ENCODE assay signal across 8 mouse cellular contexts in the genomic region with DNA sequence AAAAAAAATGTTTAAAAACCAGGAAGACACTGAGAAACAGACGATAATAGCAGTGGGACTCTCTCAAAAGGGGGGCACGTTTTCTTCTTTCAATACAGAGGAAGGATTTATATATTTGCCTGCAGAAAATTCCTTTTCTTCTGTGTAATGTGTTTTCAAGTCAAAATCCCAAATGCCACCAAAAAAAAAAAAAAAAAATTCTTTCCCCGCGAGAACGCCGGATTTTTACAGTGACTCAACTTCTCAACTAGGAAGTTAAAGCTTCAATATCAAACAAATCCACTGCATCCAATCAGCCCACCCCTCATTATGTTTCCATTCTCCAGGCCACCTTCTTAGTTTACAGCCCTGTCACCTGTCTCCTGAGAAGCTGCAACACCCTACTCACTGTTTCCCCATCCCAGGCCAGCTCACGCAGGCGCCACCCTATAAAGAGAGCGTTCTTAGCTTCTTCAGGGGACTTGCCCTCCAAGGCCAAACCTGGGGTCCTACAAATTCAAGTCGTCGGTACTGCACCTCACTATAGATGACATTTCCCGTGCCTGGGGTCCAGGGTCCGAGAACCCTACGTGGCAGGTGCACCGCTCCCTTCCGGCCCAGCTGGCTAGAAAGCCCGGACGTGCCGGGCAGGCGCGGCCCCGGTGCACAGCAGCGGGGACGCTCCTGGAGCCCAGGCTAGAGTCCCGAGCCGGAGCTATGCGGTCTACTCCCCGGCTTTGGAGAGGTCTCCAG. TPM values are rescaled to one million over a fixed set of nuclear protein-coding genes. Genes with fewer than 3 reads are reported as not detected.
DNase-seq lines count a peak whose midpoint lies in the region; ATAC-seq and TF ChIP-seq lines count a peak whose summit lies in the region.

No protein-coding gene starts in this region.

- no peaks in the 10 kb centered on the region for H3K36me3 ChIP-seq in heart, embryonic 15.5 days
- peaks cover 34% of the 10 kb centered on the region for H3K36me3 ChIP-seq in G1E (replicated peaks)
- peaks cover 16% of the 10 kb centered on the region for H3K36me3 ChIP-seq in megakaryocyte, embryonic 14.5 days (replicated peaks; ENCODE audit: low read length)

- TF ChIP-seq CTCF in G1E (IDR thresholded peaks at IDR 0.05; ENCODE audit: low read depth, low read length) = no peak

- peaks cover 23% of the 10 kb centered on the region for H3K4me1 ChIP-seq in heart, embryonic 15.5 days (replicated peaks)
- peaks cover 31% of the 10 kb centered on the region for H3K4me1 ChIP-seq in G1E (ENCODE audit: insufficient read depth, low read depth, low read length)
- H3K4me1 ChIP-seq in megakaryocyte, embryonic 14.5 days = peaks cover 24% of the 10 kb centered on the region

- H3K9ac ChIP-seq in heart, embryonic 15.5 days = peak overlapping the region; percentile 79

- 8% methylated on average over 28 of the region's 28 CpGs for WGBS in heart, embryonic 15.5 days

- no peaks in the 10 kb centered on the region for H3K9me3 ChIP-seq in heart, embryonic 15.5 days (replicated peaks)
- H3K9me3 ChIP-seq in G1E (replicated peaks) = peaks cover 2% of the 10 kb centered on the region; the same call in 1 of the 2 replicates
- no peaks in the 10 kb centered on the region for H3K9me3 ChIP-seq in megakaryocyte, embryonic 14.5 days

- ATAC-seq in heart, embryonic 15.5 days (replicated peaks; ENCODE audit: insufficient number of reproducible peaks, insufficient read depth, low FRiP score, low read depth) = no peak
- no peak for ATAC-seq in G1E (ENCODE audit: extremely low read depth, insufficient number of reproducible peaks, low FRiP score, poor library complexity, severe bottlenecking)

- peak overlapping the region; percentile 91 for H3K27ac ChIP-seq in heart, embryonic 15.5 days

- intact Hi-C loops in gastrocnemius, postnatal 36 days (cut with DNase I) = loop anchor here (2.0 kb wide), 1 partner anchor 23 kb away; no protein-coding TSS in a partner anchor

- no peaks in the 10 kb centered on the region for H3K27me3 ChIP-seq in heart, embryonic 15.5 days
- no peaks in the 10 kb centered on the region for H3K27me3 ChIP-seq in G1E (ENCODE audit: insufficient read depth, low read length)
- H3K27me3 ChIP-seq in megakaryocyte, embryonic 14.5 days (replicated peaks) = no peaks in the 10 kb centered on the region

- H3K4me2 ChIP-seq in heart, embryonic 15.5 days = peak overlapping the region; percentile 94

- H3K4me3 ChIP-seq in heart, embryonic 15.5 days = peak overlapping the region; percentile 77
- H3K4me3 ChIP-seq in G1E (ENCODE audit: low read depth, low read length) = peak overlapping the region; percentile 100
- H3K4me3 ChIP-seq in megakaryocyte, embryonic 14.5 days (replicated peaks) = peak overlapping the region; percentile 94

- no peak for DNase-seq in heart, adult 18-20 months
- DNase-seq in G1E (ENCODE audit: low spot score) = no peak
- DNase-seq in forelimb bud, embryonic 11.5 days (ENCODE audit: low read depth, low spot score) = peak; percentile 10
- DNase-seq in yolk sac, embryonic 10.5 days (ENCODE audit: low spot score) = no peak
- no peak for DNase-seq in gastrocnemius, postnatal 36 days
- no peak for DNase-seq in frontal cortex, postnatal 36 days (ENCODE audit: low spot score in 2 of 2)

RNA-seq across cellular contexts. Expression of a gene that starts 0.8 kb away (rescaled TPM):
- polyA plus RNA-seq in heart, embryonic 15.5 days (2015; fragmentation: Nextera tagmentation; extraction: Ambion mirVana) = 53.7 and 54.1 TPM in 2 replicates
- total RNA-seq in heart, adult 18-20 months (2021) = 10 to 100 TPM; 48.1 to 48.8 TPM
- 117 and 148 TPM in 2 replicates for total RNA-seq in G1E (2014; fragmentation: Nextera tagmentation)
- 98.7 and 114 TPM in 2 replicates for total RNA-seq in G1E (2017)
- polyA plus RNA-seq in G1E (2012) = 6.8 and 8.2 TPM in 2 replicates
- 0.49 and 2.7 TPM in 2 replicates for polyA plus RNA-seq in megakaryocyte, embryonic 14.5 days (2012; ENCODE audit: insufficient read depth, low replicate concordance)
- 10 to 100 TPM; 34.7 to 35.6 TPM for total RNA-seq in gastrocnemius, postnatal 36 days (2021)

RNA-seq across cellular contexts. Expression of a gene that starts 0.8 kb away (rescaled TPM):
- polyA plus RNA-seq in heart, embryonic 15.5 days (2015; fragmentation: Nextera tagmentation; extraction: Ambion mirVana) = 184 and 223 TPM in 2 replicates
- 100 to 1,000 TPM; 228 to 242 TPM for total RNA-seq in heart, adult 18-20 months (2021)
- 457 and 489 TPM in 2 replicates for total RNA-seq in G1E (2014; fragmentation: Nextera tagmentation)
- total RNA-seq in G1E (2017) = 547 and 633 TPM in 2 replicates
- 20.3 and 20.8 TPM in 2 replicates for polyA plus RNA-seq in G1E (2012)
- polyA plus RNA-seq in megakaryocyte, embryonic 14.5 days (2012; ENCODE audit: insufficient read depth, low replicate concordance) = 2.1 TPM in 1 of 2 replicates, not detected in the other
- total RNA-seq in gastrocnemius, postnatal 36 days (2021) = 100 to 1,000 TPM in 1 of 2 experiments, 10 to 100 TPM in 1; 94.0 to 111 TPM
